Mouse (Mus musculus) brown adipose tissue, adult 24 weeks (tissue): ENCODE results near the gene Krt24. TPM values are rescaled to one million over a fixed set of nuclear protein-coding genes. Genes with fewer than 3 reads are reported as not detected.

ENCODE experiments used
- H3K27ac ChIP-seq: fragments of 200-500 bp; replicated peaks from 2 replicates; pipeline ENCODE4 v1.5.1; 2012; ENCODE audit warnings: low read depth, mild to moderate bottlenecking, low read length
- H3K4me1 ChIP-seq: fragments of 200-500 bp; 2 replicates; pipeline ENCODE4 v1.6.1; 2012; ENCODE audit warnings: low read length, mixed read lengths; ENCODE audit not compliant: control insufficient read depth, insufficient read depth, insufficient read length
- H3K4me3 ChIP-seq: fragments of 200-500 bp; 2 replicates; pipeline ENCODE4 v1.5.1; 2012; ENCODE audit warnings: low read depth, mild to moderate bottlenecking, low read length, moderate library complexity; ENCODE audit not compliant: insufficient read depth
- polyA plus RNA-seq: library from polyadenylated mRNA; stranded (reverse); fragments of >200 nt; gene quantifications from 2 replicates; pipeline ENCODE4 v1.2.4, GENCODE M21; 2012; ENCODE audit not compliant: missing spikeins, insufficient read depth, insufficient read length

The Krt24 gene
- polyA plus RNA-seq: not detected in 2 replicates

- Histone ChIP-seq H3K4me3 (no peak within 1 kb of the TSS), H3K4me1 (no peaks in the 10 kb centered on the region), H3K27ac (no peak within 1 kb of the TSS)
These were observed at the start of gene Krt24 for GRCm38 (mm10) chr11:99284833-99285312. Gene Krt24, minus strand, starts transcription at chr11:99285262.

- H3K4me3 ChIP-seq: no peak overlapping the region
- H3K4me1 ChIP-seq: no peaks in the 10 kb centered on the region
- no peak overlapping the region for H3K27ac ChIP-seq
These were observed 48.4 kb upstream of the Krt24 start for GRCm38 (mm10) chr11:99333426-99333825.

GRCm38 (mm10) chr11:99329655-99330054, 44.6 kb upstream of the Krt24 start:
- H3K27ac ChIP-seq: no peak overlapping the region
- H3K4me1 ChIP-seq: no peaks in the 10 kb centered on the region
- no peak overlapping the region for H3K4me3 ChIP-seq

GRCm38 (mm10) chr11:99322851-99323250, 37.8 kb upstream of the Krt24 start, which contains the start of gene Krt25:
Gene Krt25, minus strand, starts transcription at chr11:99322951.
- no peaks in the 10 kb centered on the region for H3K4me1 ChIP-seq
- no peak within 1 kb of the TSS for H3K27ac ChIP-seq
- no peak within 1 kb of the TSS for H3K4me3 ChIP-seq

- Histone ChIP-seq H3K4me3 (no peak overlapping the region), H3K27ac (no peak overlapping the region)
These were observed 36.0 kb upstream of the Krt24 start for GRCm38 (mm10) chr11:99321094-99321493.

GRCm38 (mm10) chr11:99319127-99319526, 34.1 kb upstream of the Krt24 start:
- Histone ChIP-seq H3K4me1 (no peaks in the 10 kb centered on the region), H3K4me3 (no peak overlapping the region), H3K27ac (no peak overlapping the region)

More at GRCm38 (mm10) chr11:99321094-99321493, 36.0 kb upstream of the Krt24 start:
- H3K4me1 ChIP-seq: no peaks in the 10 kb centered on the region

- Histone ChIP-seq H3K4me3 (no peak overlapping the region), H3K27ac (no peak overlapping the region), H3K4me1 (no peaks in the 10 kb centered on the region)
These were observed 31.5 kb upstream of the Krt24 start for GRCm38 (mm10) chr11:99316543-99316942.

GRCm38 (mm10) chr11:99314594-99314993, 29.5 kb upstream of the Krt24 start:
- no peaks in the 10 kb centered on the region for H3K4me1 ChIP-seq
- H3K4me3 ChIP-seq: no peak overlapping the region
- H3K27ac ChIP-seq: no peak overlapping the region

GRCm38 (mm10) chr11:99310882-99311281, 25.8 kb upstream of the Krt24 start:
- no peak overlapping the region for H3K27ac ChIP-seq
- H3K4me3 ChIP-seq: no peak overlapping the region
- H3K4me1 ChIP-seq: no peaks in the 10 kb centered on the region

- no peak overlapping the region for H3K27ac ChIP-seq
- H3K4me1 ChIP-seq: no peaks in the 10 kb centered on the region
- no peak overlapping the region for H3K4me3 ChIP-seq
These were observed 22.5 kb upstream of the Krt24 start for GRCm38 (mm10) chr11:99307579-99307978.

GRCm38 (mm10) chr11:99295039-99295438, 10.0 kb upstream of the Krt24 start:
- Histone ChIP-seq H3K27ac (no peak overlapping the region), H3K4me3 (no peak overlapping the region), H3K4me1 (no peaks in the 10 kb centered on the region)

GRCm38 (mm10) chr11:99292846-99293245, 7.8 kb upstream of the Krt24 start:
- Histone ChIP-seq H3K4me1 (no peaks in the 10 kb centered on the region), H3K27ac (no peak overlapping the region), H3K4me3 (no peak overlapping the region)

GRCm38 (mm10) chr11:99284011-99284410, 1.1 kb downstream of the Krt24 start:
- H3K27ac ChIP-seq: no peak overlapping the region
- no peak overlapping the region for H3K4me3 ChIP-seq
- no peaks in the 10 kb centered on the region for H3K4me1 ChIP-seq

GRCm38 (mm10) chr11:99283334-99283733, 1.7 kb downstream of the Krt24 start:
- Histone ChIP-seq H3K27ac (no peak overlapping the region), H3K4me1 (no peaks in the 10 kb centered on the region), H3K4me3 (no peak overlapping the region)

- Histone ChIP-seq H3K4me1 (no peaks in the 10 kb centered on the region), H3K4me3 (no peak overlapping the region), H3K27ac (no peak overlapping the region)
These were observed 3.9 kb downstream of the Krt24 start for GRCm38 (mm10) chr11:99281116-99281515.

- no peak overlapping the region for H3K27ac ChIP-seq
- H3K4me1 ChIP-seq: no peaks in the 10 kb centered on the region
- H3K4me3 ChIP-seq: no peak overlapping the region
These were observed 5.1 kb downstream of the Krt24 start for GRCm38 (mm10) chr11:99279986-99280385.
